Mouse (Mus musculus): ENCODE results near the gene Mettl27.

DNA sequence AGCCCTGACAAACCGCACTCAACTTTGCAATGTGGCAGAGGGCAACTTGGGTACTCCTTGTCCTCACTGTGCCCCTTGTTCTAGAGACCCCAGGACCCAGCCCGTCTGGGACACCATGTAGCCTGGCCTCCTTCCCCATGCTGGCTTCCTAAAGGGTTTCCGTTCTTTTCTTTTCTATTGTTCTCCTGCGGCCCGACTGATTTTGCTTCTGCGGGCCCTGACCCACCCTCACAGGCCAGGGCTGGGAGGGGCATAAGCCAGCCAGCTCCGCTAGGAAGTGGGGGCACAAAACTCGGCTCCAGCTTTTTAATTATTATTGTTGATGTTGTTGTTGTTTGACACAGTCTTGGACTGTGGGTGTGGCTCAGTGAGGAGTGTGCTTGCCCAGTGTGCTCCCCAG, 40.6 kb upstream of the Mettl27 start:
- TF ChIP-seq CTCF (IDR thresholded peaks at IDR 0.05; ENCODE audit: borderline replicate concordance, control insufficient read depth, extremely low read depth, insufficient read depth, low read length, poor library complexity) (no peak), POLR2A (IDR thresholded peaks at IDR 0.05; ENCODE audit: control insufficient read depth, extremely low read depth, insufficient read depth, low read length, poor library complexity) (no peak)
